Mouse (Mus musculus) left cerebral cortex, postnatal 10 days (tissue): ENCODE data around the gene Papola. TPM values are rescaled to one million over a fixed set of nuclear protein-coding genes. Genes with fewer than 3 reads are reported as not detected.
A peak's percentile ranks its signal among the peaks of the same experiment; 100 is the strongest.

Experiments
- DNase-seq, 2 experiments: peaks; one replicate each; pipeline ENCODE4 v3.0.0; 2021 to 2022; ENCODE audit warnings: low spot score in 2 of 2, mixed read lengths in 1 of 2; ENCODE audit errors: extremely low spot score in 1 of 2
- intact Hi-C: fragments of 180-260 bp; cut with DNase I; formaldehyde crosslinking; loops from one replicate; pipeline ENCODE4 v1.15.1; 2025
- total RNA-seq, 2 experiments: library from RNA; stranded (reverse); gene quantifications; 2 replicates each; pipeline ENCODE4 v1.2.3; 2021

Gene Papola
- 100 to 1,000 TPM; 130 TPM for total RNA-seq

DNA sequence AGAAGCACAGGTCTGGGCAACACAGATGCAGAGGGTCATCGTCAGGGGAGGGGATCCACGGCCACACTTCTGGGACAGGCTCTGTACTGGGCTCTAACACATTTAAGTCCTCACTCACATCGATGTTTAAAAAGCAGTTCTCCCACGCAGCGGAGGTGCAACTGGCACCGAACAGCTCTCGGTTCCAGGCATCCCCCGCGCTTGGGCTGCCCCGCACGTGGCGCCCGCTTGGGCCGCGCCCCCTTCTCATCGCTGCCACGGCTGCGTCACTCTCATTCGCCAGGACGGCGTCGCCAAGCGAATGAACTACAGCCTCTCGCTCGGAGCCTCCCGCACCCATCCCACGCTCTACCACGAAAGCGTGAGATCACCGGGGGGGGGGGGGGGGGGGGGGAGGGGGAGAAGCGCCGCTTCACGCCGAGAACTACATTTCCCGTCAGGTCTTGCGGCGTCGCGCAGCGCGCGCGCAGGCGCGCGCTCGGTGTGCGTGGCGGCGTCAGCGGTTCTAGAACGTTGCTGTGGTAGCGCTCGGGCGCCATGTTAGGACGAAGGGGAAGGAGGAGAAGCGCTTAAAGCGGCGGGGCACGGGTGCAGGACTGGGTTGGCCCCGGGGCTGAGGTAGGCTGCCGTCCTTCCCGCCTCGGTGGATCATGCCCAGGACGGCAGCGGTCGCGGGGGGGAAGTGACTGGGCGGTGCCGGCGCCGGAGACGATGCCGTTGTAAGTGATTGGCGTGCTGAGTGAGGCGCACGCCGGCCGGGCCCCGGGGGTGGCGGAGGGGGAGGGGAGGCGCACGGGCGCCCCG, at the start of gene Papola:
TSS of gene Papola (plus strand) at position 499 of the 804 bp plus-strand sequence.
- DNase-seq, result peak; percentile 88 to 94
- intact Hi-C loops, result no loop called here

GRCm38 (mm10) chr12:105735226-105735888, 49.1 kb upstream of the Papola start:
- intact Hi-C loops, result no loop called here
- DNase-seq, result no peak

DNA sequence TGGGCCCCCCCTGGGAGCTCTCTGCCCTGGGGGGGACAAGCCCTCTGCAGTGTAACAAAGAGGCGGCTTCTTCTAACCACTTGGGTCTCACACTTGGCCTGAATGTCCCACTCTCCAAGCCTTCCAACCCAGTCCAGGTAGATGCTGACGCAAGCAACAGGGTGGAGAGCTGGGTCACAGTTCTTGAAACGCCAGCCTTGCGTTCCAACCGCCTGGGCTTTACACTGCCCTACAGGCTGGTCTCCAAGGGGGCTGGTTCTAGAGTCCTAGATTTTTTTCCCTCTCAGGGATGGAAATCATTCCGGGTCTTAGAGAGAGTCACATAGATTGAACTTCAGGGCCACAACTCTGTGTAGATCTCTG, 48.6 kb upstream of the Papola start:
- intact Hi-C loops, result no loop called here
- DNase-seq, result no peak

DNA sequence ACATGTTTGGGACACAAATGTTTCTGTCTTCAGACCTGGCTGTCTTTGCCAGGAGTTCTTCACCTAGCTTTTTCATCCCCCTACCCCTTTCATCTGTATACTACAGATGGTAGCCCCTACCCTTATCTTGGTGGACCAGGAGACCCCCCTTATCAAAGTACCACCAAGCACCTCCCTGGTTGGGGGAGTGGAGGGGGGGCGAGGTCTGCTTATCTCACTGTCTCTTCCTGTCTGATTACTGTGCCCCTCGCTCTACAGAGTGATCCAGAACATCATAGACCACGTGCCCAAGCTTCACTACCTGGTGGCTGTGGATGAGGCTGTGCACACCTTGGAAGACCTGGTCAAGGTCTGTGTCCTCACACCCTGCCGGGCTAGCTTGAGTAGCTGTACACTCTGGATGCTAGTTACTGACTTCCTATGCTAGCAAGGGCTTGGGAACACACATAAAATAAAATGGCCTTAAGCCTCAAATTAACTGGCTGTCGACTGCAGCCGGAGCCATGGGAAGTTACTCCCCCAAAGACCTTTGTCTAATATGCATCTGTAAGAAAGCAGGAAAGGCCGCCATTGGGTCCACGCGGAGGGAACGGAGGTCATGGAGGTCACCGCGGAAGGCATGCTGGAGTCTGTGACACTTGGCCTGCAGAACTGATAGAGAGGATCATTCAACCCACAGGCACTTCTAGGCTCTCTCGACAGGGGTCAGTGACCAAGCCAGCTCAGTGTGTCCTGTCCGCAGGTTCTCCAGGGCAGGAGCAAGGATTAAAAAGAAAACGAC, 46.0 kb upstream of the Papola start:
- DNase-seq, result no peak
- intact Hi-C loops, result no loop called here

DNA sequence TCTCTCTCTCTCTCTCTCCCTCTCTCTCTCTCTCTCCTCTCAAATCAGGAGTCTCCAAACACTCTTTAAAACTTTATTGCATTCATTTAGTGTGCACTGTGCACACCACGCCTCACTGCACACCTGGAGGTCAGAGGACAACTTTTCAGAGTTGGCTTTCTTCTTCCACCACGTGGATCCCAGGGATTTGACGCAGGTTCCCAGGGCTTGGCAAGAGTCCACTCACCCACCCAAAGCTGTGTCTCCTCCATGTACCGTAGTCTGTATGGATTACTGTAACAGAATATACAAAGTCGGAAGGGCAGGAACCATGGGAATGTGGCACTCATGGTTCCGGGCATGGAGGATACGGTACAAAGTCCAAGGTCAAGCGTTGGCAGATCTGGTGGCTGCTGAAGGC, 44.8 kb upstream of the Papola start:
- no peak for DNase-seq
- intact Hi-C loops, result no loop called here

- intact Hi-C loops, result no loop called here
- DNase-seq, result no peak
These were observed 36.4 kb upstream of the Papola start for GRCm38 (mm10) chr12:105748114-105748513.

DNA sequence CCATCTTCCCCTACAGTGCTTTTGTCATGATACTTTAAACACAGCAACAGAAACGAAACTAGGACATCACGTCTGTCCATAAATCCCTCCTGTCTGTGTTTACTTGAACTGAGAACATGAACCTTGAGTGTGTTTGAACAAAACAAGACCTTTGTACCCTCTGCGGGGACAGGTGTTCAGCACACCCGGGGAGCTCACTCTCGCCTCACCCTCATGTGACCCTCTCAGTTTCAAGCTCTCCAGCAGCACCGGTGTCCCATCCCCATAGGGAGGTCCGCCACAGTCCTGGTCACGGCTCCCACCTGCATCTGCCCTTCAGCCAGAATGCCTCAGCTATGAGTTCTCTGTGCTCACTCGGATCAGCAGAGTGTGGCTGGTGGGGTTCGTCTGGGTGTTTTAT, 30.7 kb upstream of the Papola start:
- no peak for DNase-seq
- intact Hi-C loops, result no loop called here

GRCm38 (mm10) chr12:105757816-105758497, 26.5 kb upstream of the Papola start:
- intact Hi-C loops, result no loop called here
- DNase-seq, result no peak

- intact Hi-C loops, result no loop called here
- DNase-seq, result no peak
These were observed 25.6 kb upstream of the Papola start for GRCm38 (mm10) chr12:105758911-105759310.

GRCm38 (mm10) chr12:105759849-105760478, 24.5 kb upstream of the Papola start:
- intact Hi-C loops, result no loop called here
- DNase-seq, result no peak

DNA sequence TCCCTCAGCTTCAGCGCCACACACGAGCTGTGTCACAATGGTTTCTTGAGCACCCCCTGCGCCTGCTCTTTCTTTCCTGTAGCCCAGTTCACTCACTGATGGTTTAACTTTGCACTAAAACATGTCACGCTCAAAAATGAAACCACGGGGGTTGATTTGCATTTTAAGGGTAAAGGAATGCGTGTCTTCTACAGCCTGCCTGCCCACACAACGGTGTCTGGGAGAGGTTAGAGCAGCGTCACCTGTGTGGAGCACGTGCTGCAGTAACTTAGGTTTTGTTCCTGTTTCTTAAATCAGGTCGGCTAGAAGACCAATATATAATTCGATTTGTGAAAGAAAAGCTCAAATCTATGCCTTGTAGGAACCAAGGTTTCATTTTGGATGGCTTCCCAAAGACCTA, 23.3 kb upstream of the Papola start:
- no peak for DNase-seq
- intact Hi-C loops, result no loop called here

DNA sequence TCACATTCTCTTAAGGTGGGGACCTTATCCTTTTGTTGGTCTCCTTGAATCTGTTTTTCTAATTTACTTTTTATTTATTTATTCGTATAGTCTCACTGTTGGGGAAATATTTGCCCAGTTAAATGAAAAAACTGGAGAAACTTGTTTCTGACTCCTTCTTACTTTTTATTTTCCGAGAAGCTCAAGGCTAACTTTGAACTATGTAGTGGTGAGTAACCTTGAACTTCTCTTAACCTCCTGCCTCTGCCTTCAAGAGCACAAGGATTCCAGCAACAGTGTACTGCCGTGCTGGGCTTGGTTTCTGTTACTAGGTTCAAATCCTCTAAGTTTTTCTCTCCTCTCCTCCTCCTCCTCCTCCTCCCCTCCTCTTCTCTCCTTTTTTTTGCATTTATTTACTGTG, 22.9 kb upstream of the Papola start:
- no peak for DNase-seq
- intact Hi-C loops, result no loop called here

DNA sequence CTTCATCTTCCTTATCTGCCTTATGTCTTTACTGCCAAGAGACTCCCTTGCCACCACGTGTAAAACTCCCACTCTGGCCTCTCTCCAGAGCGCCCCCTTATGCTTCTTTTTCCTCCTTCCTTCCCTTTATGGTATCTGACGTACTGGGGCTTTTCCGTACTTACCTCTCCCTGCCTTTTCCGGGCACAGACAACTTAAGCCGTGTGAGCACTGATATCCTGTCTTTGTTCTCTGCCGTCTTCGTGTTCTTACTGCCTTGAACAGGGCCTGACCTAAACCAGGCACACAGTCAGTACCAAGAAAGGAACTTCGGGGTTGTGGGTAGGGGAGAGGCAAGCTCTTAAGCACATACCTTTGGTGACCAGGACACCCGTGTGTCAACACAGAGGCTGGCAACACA, 14.8 kb upstream of the Papola start:
- intact Hi-C loops, result no loop called here
- no peak for DNase-seq

- intact Hi-C loops, result no loop called here
- no peak for DNase-seq
These were observed 9.6 kb upstream of the Papola start for GRCm38 (mm10) chr12:105774871-105775270.

GRCm38 (mm10) chr12:105777651-105778050, 6.8 kb upstream of the Papola start:
- intact Hi-C loops, result no loop called here
- no peak for DNase-seq

DNA sequence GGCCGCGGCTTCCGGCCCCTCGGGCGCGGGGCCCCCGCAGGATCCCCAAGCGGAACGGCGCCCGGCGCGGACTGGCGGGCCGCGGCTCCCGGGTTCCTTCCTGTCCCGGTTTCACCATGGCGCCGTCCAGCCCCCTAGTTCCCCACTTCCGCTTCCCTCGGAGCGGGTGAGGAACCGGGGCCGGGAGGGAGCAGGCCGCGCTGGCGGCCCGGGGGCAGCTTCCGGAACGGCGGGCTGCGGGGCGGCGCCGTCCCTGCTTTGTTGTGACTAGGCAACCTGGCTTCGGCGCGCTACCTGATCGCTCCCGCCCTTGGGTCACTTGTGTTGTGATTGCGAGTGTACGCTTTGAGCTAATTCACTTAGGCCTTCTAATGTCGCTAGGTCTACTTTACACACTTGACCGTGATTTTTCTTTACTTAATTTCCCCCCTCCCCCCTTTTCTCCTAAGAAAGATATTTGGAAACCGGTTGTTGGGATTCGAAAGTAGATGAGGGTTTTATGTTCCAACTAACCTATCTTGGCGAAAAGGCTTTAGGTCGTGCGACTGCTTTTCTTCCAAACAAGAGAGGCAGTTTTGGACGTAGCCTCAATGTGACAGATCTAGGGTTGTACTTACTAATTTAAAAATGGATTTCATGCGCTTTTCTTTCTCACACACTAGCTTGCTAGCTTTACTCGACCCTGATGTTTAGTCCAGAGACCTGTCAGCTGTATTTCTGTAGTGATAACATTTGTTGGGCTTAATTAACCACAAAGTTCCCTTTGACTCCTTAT, 693 bp downstream of the Papola start:
- intact Hi-C loops, result no loop called here
- DNase-seq, result peak; percentile 33 to 89

- no peak for DNase-seq
These were observed 1.6 kb downstream of the Papola start for GRCm38 (mm10) chr12:105786113-105786512.

GRCm38 (mm10) chr12:105787626-105788025, 3.1 kb downstream of the Papola start:
- intact Hi-C loops, result no loop called here
- DNase-seq, result no peak

More at GRCm38 (mm10) chr12:105786113-105786512, 1.6 kb downstream of the Papola start:
- intact Hi-C loops, result no loop called here
